ENCODE assay signal across 8 mouse cellular contexts in genomic region chr7:92740411-92741115, GRCm38 (mm10). TPM values are rescaled to one million over a fixed set of nuclear protein-coding genes. Genes with fewer than 3 reads are reported as not detected.
DNase-seq lines count a peak whose midpoint lies in the region; ATAC-seq and TF ChIP-seq lines count a peak whose summit lies in the region.

No protein-coding gene starts in this region.

- H3K4me2 ChIP-seq in kidney, postnatal 0 days (ENCODE audit: low read length): peak overlapping the region; percentile 59
- peak overlapping the region; percentile 74 for H3K4me2 ChIP-seq in heart, postnatal 0 days (ENCODE audit: low read depth, low read length)

- no peak for TF ChIP-seq POLR2A in brain, embryonic 14.5 days (IDR thresholded peaks at IDR 0.05; ENCODE audit: borderline replicate concordance, extremely low read depth, insufficient read depth, insufficient read length, poor library complexity, severe bottlenecking)

- DNase-seq in kidney, postnatal 0 days (ENCODE audit: low spot score): peak; percentile 44
- DNase-seq in kidney, postnatal 25 days: no peak
- DNase-seq in brain, embryonic 14.5 days (ENCODE audit: low read depth): peak; percentile 61
- no peak for DNase-seq in heart, postnatal 0 days (ENCODE audit: low spot score)
- no peak for DNase-seq in adrenal gland, adult (ENCODE audit: inconsistent age in 2 of 2, low spot score in 1 of 2)
- no peak for DNase-seq in left cerebral cortex, postnatal 25 days (ENCODE audit: low spot score in 2 of 2)
- no peak for DNase-seq in natural killer cell, adult 2 months (ENCODE audit: low spot score in 2 of 2)

- H3K9me3 ChIP-seq in kidney, postnatal 0 days (replicated peaks; ENCODE audit: low read length): no peaks in the 10 kb centered on the region
- H3K9me3 ChIP-seq in heart, postnatal 0 days (replicated peaks; ENCODE audit: control insufficient read depth, low read length): no peaks in the 10 kb centered on the region
- no peaks in the 10 kb centered on the region for H3K9me3 ChIP-seq in megakaryocyte, embryonic 14.5 days

- no peak for TF ChIP-seq EP300 in heart, postnatal 0 days (IDR thresholded peaks at IDR 0.05; ENCODE audit: low read depth)

- no peaks in the 10 kb centered on the region for H3K27me3 ChIP-seq in kidney, postnatal 0 days (ENCODE audit: insufficient read depth, low read length)
- H3K27me3 ChIP-seq in heart, postnatal 0 days (ENCODE audit: control insufficient read depth, insufficient read depth, low read length): no peaks in the 10 kb centered on the region
- H3K27me3 ChIP-seq in megakaryocyte, embryonic 14.5 days (replicated peaks): peaks cover 13% of the 10 kb centered on the region

- 0 out of 2 replicates have a peak, but pooled peaks cover 3% of the 10 kb centered on the region for H3K4me1 ChIP-seq in kidney, postnatal 0 days (replicated peaks; ENCODE audit: insufficient read depth, low read length)
- peaks cover 25% of the 10 kb centered on the region for H3K4me1 ChIP-seq in heart, postnatal 0 days (ENCODE audit: control insufficient read depth, insufficient read depth)
- peaks cover 52% of the 10 kb centered on the region for H3K4me1 ChIP-seq in megakaryocyte, embryonic 14.5 days

- 2% methylated on average over 23 of the region's 23 CpGs for WGBS in kidney, postnatal 0 days
- under 1% methylated on average over 23 of the region's 23 CpGs for WGBS in heart, postnatal 0 days

- peak overlapping the region; percentile 96 for H3K27ac ChIP-seq in kidney, postnatal 0 days
- H3K27ac ChIP-seq in heart, postnatal 0 days (ENCODE audit: low read depth): peak overlapping the region; percentile 92

- TF ChIP-seq CTCF in kidney, postnatal 0 days (IDR thresholded peaks at IDR 0.05; ENCODE audit: low read depth): no peak
- TF ChIP-seq CTCF in brain, embryonic 14.5 days (IDR thresholded peaks at IDR 0.05; ENCODE audit: borderline replicate concordance, extremely low read depth, insufficient read depth, insufficient read length): no peak
- no peak for TF ChIP-seq CTCF in heart, postnatal 0 days (IDR thresholded peaks at IDR 0.05; ENCODE audit: low read depth)

- 0 out of 2 replicates have a peak, but pooled peaks cover 3% of the 10 kb centered on the region for H3K36me3 ChIP-seq in kidney, postnatal 0 days (ENCODE audit: insufficient read depth, low read length)
- H3K36me3 ChIP-seq in heart, postnatal 0 days (replicated peaks; ENCODE audit: control insufficient read depth, insufficient read depth, low read length): peaks cover 5% of the 10 kb centered on the region
- peaks cover 36% of the 10 kb centered on the region for H3K36me3 ChIP-seq in megakaryocyte, embryonic 14.5 days (replicated peaks; ENCODE audit: low read length)

- ATAC-seq in kidney, postnatal 0 days (replicated peaks; ENCODE audit: low FRiP score, low read depth): no peak
- ATAC-seq in heart, postnatal 0 days (ENCODE audit: insufficient read depth, low read depth): no peak

- intact Hi-C loops in left cerebral cortex, postnatal 25 days (cut with DNase I): loop anchor here (1.0 to 10.0 kb wide), 5 partner anchors 36 to 180 kb away; partner anchors contain the start of genes Ccdc90b, Ddias, Pcf11 and Prcp

- peak overlapping the region; percentile 97 for H3K9ac ChIP-seq in kidney, postnatal 0 days (ENCODE audit: low read depth, low read length)
- H3K9ac ChIP-seq in heart, postnatal 0 days (replicated peaks; ENCODE audit: low read depth, low read length): peak overlapping the region; percentile 95

- H3K4me3 ChIP-seq in kidney, postnatal 0 days (replicated peaks; ENCODE audit: low read depth, low read length): peak overlapping the region; percentile 89
- H3K4me3 ChIP-seq in heart, postnatal 0 days (ENCODE audit: low read depth, low read length): peak overlapping the region; percentile 88
- peak overlapping the region; percentile 100 for H3K4me3 ChIP-seq in megakaryocyte, embryonic 14.5 days (replicated peaks)

RNA-seq across cellular contexts. Expression of gene Rab30, which starts 0.8 kb away (rescaled TPM):
- polyA plus RNA-seq in kidney, postnatal 0 days (2015; fragmentation: Nextera tagmentation; extraction: Ambion mirVana): 5.6 and 6.0 TPM in 2 replicates
- 9.9 and 12.9 TPM in 2 replicates for polyA plus RNA-seq in brain, embryonic 14.5 days (2012; rRNA removed)
- 2.7 and 6.1 TPM in 2 replicates for total RNA-seq in heart, postnatal 0 days (2014; rRNA removed; ENCODE audit: low replicate concordance)
- polyA plus RNA-seq in heart, postnatal 0 days (2015; fragmentation: Nextera tagmentation; extraction: Ambion mirVana): 7.2 and 7.3 TPM in 2 replicates
- polyA plus RNA-seq in megakaryocyte, embryonic 14.5 days (2012; ENCODE audit: insufficient read depth, low replicate concordance): not detected in 2 replicates
- 10 to 100 TPM; 40.4 to 41.8 TPM for total RNA-seq in left cerebral cortex, postnatal 25 days (2021)

Comparison
In these comparisons a context has a peak if more than half of its experiments do, and no peak if none do; other contexts are left out.
1. DNase-seq: peak in kidney, postnatal 0 days (single experiment) and brain, embryonic 14.5 days (single experiment); none in kidney, postnatal 25 days (0 of 2), heart, postnatal 0 days (single experiment), adrenal gland, adult (0 of 2), left cerebral cortex, postnatal 25 days (0 of 2) and natural killer cell, adult 2 months (0 of 2).
2. Peak in every context shown above with its lines, with median percentiles within 50 percentile points of each other: H3K4me3 ChIP-seq.